ENCODE assay signal across 15 mouse cellular contexts in genomic region chr8:126105043-126105442, GRCm38 (mm10).
"Had no signal": no experiment of that assay in that cellular context is flagged by ENCODE, and none has a peak within 500 bp of the region (broad histone marks: within the 10 kb centered on the region; RNA-seq: fewer than 3 reads in every experiment).

No protein-coding gene starts in this region.

- ATAC-seq: intestine, embryonic 16.5 days; midbrain, embryonic 15.5 days had no signal

- H3K27ac ChIP-seq: liver, embryonic 13.5 days; midbrain, embryonic 15.5 days; neural tube, embryonic 12.5 days; neural tube, embryonic 15.5 days; stomach, postnatal 0 days had no signal

- H3K9ac ChIP-seq: liver, embryonic 13.5 days; midbrain, embryonic 15.5 days; neural tube, embryonic 12.5 days; neural tube, embryonic 15.5 days had no signal

- H3K4me3 ChIP-seq: liver, embryonic 13.5 days; midbrain, embryonic 15.5 days; neural tube, embryonic 12.5 days; neural tube, embryonic 15.5 days had no signal

- H3K4me1 ChIP-seq: liver, embryonic 13.5 days; midbrain, embryonic 15.5 days; neural tube, embryonic 12.5 days; neural tube, embryonic 15.5 days had no signal

- H3K9me3 ChIP-seq: midbrain, embryonic 15.5 days; neural tube, embryonic 12.5 days; neural tube, embryonic 15.5 days had no signal

- H3K4me2 ChIP-seq: liver, embryonic 13.5 days; midbrain, embryonic 11.5 days; midbrain, embryonic 15.5 days; neural tube, embryonic 12.5 days; neural tube, embryonic 15.5 days had no signal

- H3K36me3 ChIP-seq: liver, embryonic 13.5 days; midbrain, embryonic 15.5 days; neural tube, embryonic 12.5 days; neural tube, embryonic 15.5 days had no signal

- H3K27me3 ChIP-seq: liver, embryonic 13.5 days; midbrain, embryonic 15.5 days; neural tube, embryonic 12.5 days; neural tube, embryonic 15.5 days had no signal

- DNase-seq: kidney, adult 18-20 months; kidney, adult 9 months; kidney, postnatal 14 days; kidney, postnatal 4 days; liver, embryonic 13.5 days; lung, adult 2 months; lung, postnatal 14 days; lung, postnatal 4 days; thymus, postnatal 25 days had no signal
